ENCODE assay signal across 7 mouse cellular contexts in genomic region chr2:167062497-167062911, GRCm38 (mm10). TPM values are rescaled to one million over a fixed set of nuclear protein-coding genes. Genes with fewer than 3 reads are reported as not detected.
DNase-seq lines count a peak whose midpoint lies in the region; ATAC-seq and TF ChIP-seq lines count a peak whose summit lies in the region.

No protein-coding gene starts in this region.

- TF ChIP-seq CTCF in midbrain, postnatal 0 days (IDR thresholded peaks at IDR 0.05): no peak

- peak overlapping the region; percentile 72 for H3K4me3 ChIP-seq in embryonic facial prominence, embryonic 11.5 days (ENCODE audit: low read depth, low read length)
- H3K4me3 ChIP-seq in limb, embryonic 15.5 days: peak overlapping the region; percentile 89
- H3K4me3 ChIP-seq in midbrain, postnatal 0 days (ENCODE audit: low read depth, low read length): peak overlapping the region; percentile 91

- peak overlapping the region; percentile 95 for H3K9ac ChIP-seq in embryonic facial prominence, embryonic 11.5 days (replicated peaks; ENCODE audit: low read length)
- H3K9ac ChIP-seq in limb, embryonic 15.5 days: peak overlapping the region; percentile 87
- peak overlapping the region; percentile 93 for H3K9ac ChIP-seq in midbrain, postnatal 0 days (replicated peaks; ENCODE audit: low read length, poor library complexity, severe bottlenecking)

- no peaks in the 10 kb centered on the region for H3K27me3 ChIP-seq in embryonic facial prominence, embryonic 11.5 days (ENCODE audit: control insufficient read depth, insufficient read depth, low read length)
- H3K27me3 ChIP-seq in limb, embryonic 15.5 days: no peaks in the 10 kb centered on the region
- no peaks in the 10 kb centered on the region for H3K27me3 ChIP-seq in midbrain, postnatal 0 days (ENCODE audit: insufficient read depth, low read length)

- WGBS in embryonic facial prominence, embryonic 11.5 days: 0% methylated on average over 21 of the region's 60 CpGs
- whole genome bisulfite sequencing in limb, embryonic 15.5 days: under 1% methylated on average over 47 of the region's 60 CpGs
- WGBS in midbrain, postnatal 0 days: under 1% methylated on average over 41 of the region's 60 CpGs

- H3K36me3 ChIP-seq in embryonic facial prominence, embryonic 11.5 days (replicated peaks; ENCODE audit: control insufficient read depth, insufficient read depth, low read depth, low read length): peaks cover 11% of the 10 kb centered on the region
- peaks cover 35% of the 10 kb centered on the region for H3K36me3 ChIP-seq in limb, embryonic 15.5 days
- H3K36me3 ChIP-seq in midbrain, postnatal 0 days (ENCODE audit: insufficient read depth, low read length): peaks cover 9% of the 10 kb centered on the region

- H3K9me3 ChIP-seq in embryonic facial prominence, embryonic 11.5 days (replicated peaks; ENCODE audit: control insufficient read depth, low read length): no peaks in the 10 kb centered on the region
- H3K9me3 ChIP-seq in limb, embryonic 15.5 days: no peaks in the 10 kb centered on the region
- no peaks in the 10 kb centered on the region for H3K9me3 ChIP-seq in midbrain, postnatal 0 days (ENCODE audit: low read length)

- DNase-seq in adrenal gland, postnatal 14 days: peak; percentile 97
- peak; percentile 92 for DNase-seq in embryonic facial prominence, embryonic 11.5 days (ENCODE audit: low spot score)
- DNase-seq in heart, adult 11 months: peak; percentile 100
- peak; percentile 95 for DNase-seq in kidney, adult 18-20 months
- peak; percentile 86 for DNase-seq in midbrain, postnatal 0 days (ENCODE audit: low spot score)
- peak; percentile 93 to 98 for DNase-seq in spleen, postnatal 10 days (ENCODE audit: low spot score in 2 of 2)

- H3K4me1 ChIP-seq in embryonic facial prominence, embryonic 11.5 days (ENCODE audit: control insufficient read depth, insufficient read depth, low read length): peaks cover 4% of the 10 kb centered on the region; the same call in 1 of the 2 replicates
- peaks cover 27% of the 10 kb centered on the region for H3K4me1 ChIP-seq in limb, embryonic 15.5 days
- H3K4me1 ChIP-seq in midbrain, postnatal 0 days (ENCODE audit: insufficient read depth, low read length): peaks cover 11% of the 10 kb centered on the region; the same call in 1 of the 2 replicates

- peak overlapping the region; percentile 86 for H3K27ac ChIP-seq in embryonic facial prominence, embryonic 11.5 days (replicated peaks; ENCODE audit: low read depth, low read length)
- peak overlapping the region; percentile 94 for H3K27ac ChIP-seq in limb, embryonic 15.5 days
- H3K27ac ChIP-seq in midbrain, postnatal 0 days (ENCODE audit: low read depth, low read length): peak overlapping the region; percentile 84

- peak; percentile 81 for ATAC-seq in embryonic facial prominence, embryonic 11.5 days (replicated peaks; ENCODE audit: insufficient number of reproducible peaks, low FRiP score, low TSS enrichment, low read depth)
- ATAC-seq in limb, embryonic 15.5 days (ENCODE audit: insufficient number of reproducible peaks, low FRiP score, low TSS enrichment, low read depth): peak; percentile 93
- peak; percentile 84 for ATAC-seq in midbrain, postnatal 0 days (ENCODE audit: low FRiP score)

- H3K4me2 ChIP-seq in embryonic facial prominence, embryonic 11.5 days (ENCODE audit: low read depth, low read length): peak overlapping the region; percentile 54
- peak overlapping the region; percentile 70 for H3K4me2 ChIP-seq in limb, embryonic 15.5 days
- peak overlapping the region; percentile 86 for H3K4me2 ChIP-seq in midbrain, postnatal 0 days (ENCODE audit: low read depth, low read length, poor library complexity, severe bottlenecking)

RNA-seq across cellular contexts. Expression of gene Znfx1, which starts 0.3 kb away (rescaled TPM):
- 37.7 and 43.5 TPM in 2 replicates for total RNA-seq in adrenal gland, postnatal 14 days (2021)
- polyA plus RNA-seq in embryonic facial prominence, embryonic 11.5 days (2014; fragmentation: Nextera tagmentation; extraction: Ambion mirVana): 4.2 and 4.3 TPM in 2 replicates
- polyA plus RNA-seq in limb, embryonic 15.5 days (2015; fragmentation: Nextera tagmentation; extraction: Ambion mirVana): 8.5 and 9.1 TPM in 2 replicates
- 28.4 and 32.2 TPM in 2 replicates for total RNA-seq in midbrain, postnatal 0 days (2014; rRNA removed)
- polyA plus RNA-seq in midbrain, postnatal 0 days (2015; fragmentation: Nextera tagmentation; extraction: Ambion mirVana): 4.7 and 6.0 TPM in 2 replicates

RNA-seq across cellular contexts. Expression of gene Ddx27, which starts 47.5 kb away (rescaled TPM):
- total RNA-seq in adrenal gland, postnatal 14 days (2021): 34.6 and 43.0 TPM in 2 replicates
- polyA plus RNA-seq in embryonic facial prominence, embryonic 11.5 days (2014; fragmentation: Nextera tagmentation; extraction: Ambion mirVana): 41.4 and 42.6 TPM in 2 replicates
- polyA plus RNA-seq in limb, embryonic 15.5 days (2015; fragmentation: Nextera tagmentation; extraction: Ambion mirVana): 43.8 and 45.3 TPM in 2 replicates
- 29.5 and 34.0 TPM in 2 replicates for total RNA-seq in midbrain, postnatal 0 days (2014; rRNA removed)
- 38.2 and 38.6 TPM in 2 replicates for polyA plus RNA-seq in midbrain, postnatal 0 days (2015; fragmentation: Nextera tagmentation; extraction: Ambion mirVana)

Comparison
In these comparisons a context has a peak if more than half of its experiments do, and no peak if none do; other contexts are left out.
1. Peak in every context shown above with its lines: DNase-seq, ATAC-seq, H3K4me3 ChIP-seq and H3K27ac ChIP-seq.